Mouse (Mus musculus) mouse trophoblast stem cell (cell line): ENCODE results near the gene Slc23a2.

Source experiments
- in situ Hi-C, 2 experiments: fragments of 300-500 bp; cut with MseI, MboI; formaldehyde crosslinking; loops; 2 replicates in 1 of 2; 3 replicates in 1 of 2; pipeline ENCODE4 v1.15.1; 2025

The Slc23a2 gene

GRCm38 (mm10) chr2:132102505-132103130 lies 42.3 kb downstream of the Slc23a2 start:
- in situ Hi-C loops: loop anchor here in 1 of 2 experiments (25.0 kb wide), 1 partner anchor 265 kb away; no protein-coding TSS in a partner anchor

GRCm38 (mm10) chr2:132098942-132099672 lies 45.8 kb downstream of the Slc23a2 start:
- in situ Hi-C loops: no loop called here

GRCm38 (mm10) chr2:132098365-132098764 lies 46.5 kb downstream of the Slc23a2 start:
- in situ Hi-C loops: no loop called here

- in situ Hi-C loops: no loop called here
These were observed 48.3 kb downstream of the Slc23a2 start for GRCm38 (mm10) chr2:132096582-132096981.

GRCm38 (mm10) chr2:132095821-132096220 lies 49.1 kb downstream of the Slc23a2 start:
- in situ Hi-C loops: no loop called here

- in situ Hi-C loops: no loop called here
These were observed 50.3 kb downstream of the Slc23a2 start for GRCm38 (mm10) chr2:132094441-132095230.

- in situ Hi-C loops: no loop called here
These were observed 51.2 kb downstream of the Slc23a2 start for GRCm38 (mm10) chr2:132093739-132094138.

GRCm38 (mm10) chr2:132093298-132093697 lies 51.6 kb downstream of the Slc23a2 start:
- in situ Hi-C loops: no loop called here

GRCm38 (mm10) chr2:132092722-132093121 lies 52.2 kb downstream of the Slc23a2 start:
- in situ Hi-C loops: no loop called here

GRCm38 (mm10) chr2:132091749-132092148 lies 53.2 kb downstream of the Slc23a2 start:
- in situ Hi-C loops: no loop called here

- in situ Hi-C loops: no loop called here
These were observed 60.1 kb downstream of the Slc23a2 start for GRCm38 (mm10) chr2:132084813-132085212.

GRCm38 (mm10) chr2:132084396-132084795 lies 60.5 kb downstream of the Slc23a2 start:
- in situ Hi-C loops: no loop called here

GRCm38 (mm10) chr2:132079139-132079538 lies 65.8 kb downstream of the Slc23a2 start:
- in situ Hi-C loops: no loop called here

- in situ Hi-C loops: no loop called here
These were observed 71.9 kb downstream of the Slc23a2 start for GRCm38 (mm10) chr2:132073052-132073451.

- in situ Hi-C loops: no loop called here
These were observed 74.7 kb downstream of the Slc23a2 start for GRCm38 (mm10) chr2:132069985-132070735.

GRCm38 (mm10) chr2:132064185-132064831 lies 80.6 kb downstream of the Slc23a2 start:
- in situ Hi-C loops: no loop called here

- in situ Hi-C loops: no loop called here
These were observed 81.1 kb downstream of the Slc23a2 start for GRCm38 (mm10) chr2:132063776-132064175.

GRCm38 (mm10) chr2:132061884-132062283 lies 83.0 kb downstream of the Slc23a2 start:
- in situ Hi-C loops: no loop called here

- in situ Hi-C loops: no loop called here
These were observed 85.0 kb downstream of the Slc23a2 start for GRCm38 (mm10) chr2:132059919-132060318.

GRCm38 (mm10) chr2:132055349-132055753 lies 89.6 kb downstream of the Slc23a2 start:
- in situ Hi-C loops: no loop called here

- in situ Hi-C loops: no loop called here
These were observed 91.1 kb downstream of the Slc23a2 start for GRCm38 (mm10) chr2:132053824-132054223.
